Mouse (Mus musculus) CH12.LX (cell line): ENCODE data around the gene Cox4i2. TPM values are rescaled to one million over a fixed set of nuclear protein-coding genes. Genes with fewer than 3 reads are reported as not detected.

Experiments used
- DNase-seq: peaks from one replicate; pipeline ENCODE4 v3.0.0-alpha.2; 2013; ENCODE audit errors: extremely low read depth
- H3K27ac ChIP-seq: 2 replicates; pipeline ENCODE4 v1.5.1; 2012; ENCODE audit warnings: low read depth, mild to moderate bottlenecking, control low read depth, moderate library complexity; ENCODE audit not compliant: insufficient read depth
- H3K27me3 ChIP-seq: replicated peaks from 2 replicates; pipeline ENCODE3; 2012; ENCODE audit warnings: inconsistent platforms
- H3K36me3 ChIP-seq, 2 experiments: replicated peaks in 1 of 2; 2 replicates each; pipeline versions ENCODE3 to v1.6.1; 2012; ENCODE audit warnings: inconsistent platforms in 1 of 2, low read length in 1 of 2, mild to moderate bottlenecking in 1 of 2, mixed read lengths in 1 of 2, moderate library complexity in 1 of 2; ENCODE audit not compliant: control insufficient read depth in 1 of 2, insufficient read depth in 1 of 2
- H3K4me1 ChIP-seq, 2 experiments: 2 replicates each; pipeline ENCODE4 v1.6.1; 2012; ENCODE audit warnings: inconsistent platforms in 1 of 2, moderate library complexity in 1 of 2; ENCODE audit not compliant: insufficient read depth in 2 of 2, control insufficient read depth in 1 of 2
- H3K4me2 ChIP-seq: 2 replicates; pipeline ENCODE4 v1.6.1; 2012; ENCODE audit warnings: low read depth, mild to moderate bottlenecking, control low read depth; ENCODE audit not compliant: poor library complexity, insufficient read depth, severe bottlenecking
- H3K4me3 ChIP-seq, 3 experiments: fragments of 150-350 bp in 1 of 3; sonication (generic) in 1 of 3; replicated peaks in 1 of 3; 2 replicates each; pipeline versions ENCODE3 to v1.5.1; 2011 to 2012; ENCODE audit warnings: low read depth in 2 of 3, low read length in 2 of 3, mild to moderate bottlenecking in 2 of 3, moderate library complexity in 2 of 3, control low read depth in 1 of 3, improper control_type of control experiment in 1 of 3, inconsistent platforms in 1 of 3, mixed read lengths in 1 of 3; ENCODE audit not compliant: poor library complexity in 1 of 3
- H3K79me2 ChIP-seq: replicated peaks from 2 replicates; pipeline ENCODE4 v1.6.1; 2012; ENCODE audit warnings: mild to moderate bottlenecking, moderate library complexity; ENCODE audit not compliant: control insufficient read depth, poor library complexity, insufficient read depth, severe bottlenecking; ENCODE audit errors: extremely low read depth
- H3K9ac ChIP-seq: 2 replicates; pipeline ENCODE4 v1.6.1; 2012; ENCODE audit warnings: low read depth, mild to moderate bottlenecking, control low read depth, moderate library complexity; ENCODE audit not compliant: insufficient read depth
- H3K9me3 ChIP-seq: replicated peaks from 2 replicates; pipeline ENCODE3; 2012; ENCODE audit warnings: low read length, inconsistent platforms, mixed read lengths
- BHLHE40 ChIP-seq: IDR thresholded peaks from 2 replicates; pipeline ENCODE4 v1.6.1; 2011; ENCODE audit warnings: mild to moderate bottlenecking, low read depth, low read length, improper control_type of control experiment
- ELF1 ChIP-seq: IDR thresholded peaks from 2 replicates; pipeline ENCODE4 v1.6.1; 2014; ENCODE audit warnings: low read depth, mild to moderate bottlenecking, inconsistent platforms, low read length, improper control_type of control experiment
- ETS1 ChIP-seq: conservative IDR thresholded peaks from 2 replicates; pipeline ENCODE4 v1.6.1; 2012; ENCODE audit warnings: low read depth, mild to moderate bottlenecking, inconsistent platforms, low read length, improper control_type of control experiment, moderate library complexity
- GABPA ChIP-seq: IDR thresholded peaks from 2 replicates; pipeline ENCODE4 v1.6.1; 2012; ENCODE audit warnings: low read depth, low read length, improper control_type of control experiment, inconsistent platforms; ENCODE audit not compliant: insufficient replicate concordance
- MAFK ChIP-seq: IDR thresholded peaks from 2 replicates; pipeline ENCODE4 v1.6.1; 2011; ENCODE audit warnings: low read length, improper control_type of control experiment; ENCODE audit not compliant: insufficient replicate concordance
- MAX ChIP-seq: IDR thresholded peaks from 2 replicates; pipeline ENCODE4 v1.6.1; 2011; ENCODE audit warnings: low read length, improper control_type of control experiment
- MXI1 ChIP-seq: IDR thresholded peaks from 2 replicates; pipeline ENCODE4 v1.6.1; 2011; ENCODE audit warnings: mild to moderate bottlenecking, low read depth, low read length, improper control_type of control experiment
- MYC ChIP-seq: IDR thresholded peaks from 2 replicates; pipeline ENCODE4 v1.6.1; 2011; ENCODE audit warnings: low read depth, mild to moderate bottlenecking, improper control_type of control experiment, low read length
- NRF1 ChIP-seq: IDR thresholded peaks from 2 replicates; pipeline ENCODE4 v1.6.1; 2014; ENCODE audit warnings: low read depth, mild to moderate bottlenecking, inconsistent platforms, low read length, improper control_type of control experiment, moderate library complexity
- RCOR1 ChIP-seq: conservative IDR thresholded peaks from 2 replicates; pipeline ENCODE4 v1.6.1; 2012; ENCODE audit warnings: low read depth, mild to moderate bottlenecking, inconsistent platforms, low read length, improper control_type of control experiment
- SMC3 ChIP-seq: IDR thresholded peaks from 2 replicates; pipeline ENCODE4 v1.6.1; 2011; ENCODE audit warnings: low read depth, low read length, improper control_type of control experiment
- TCF12 ChIP-seq: IDR thresholded peaks from 2 replicates; pipeline ENCODE4 v1.6.1; 2014; ENCODE audit warnings: low read depth, mild to moderate bottlenecking, inconsistent platforms, low read length, improper control_type of control experiment
- UBTF ChIP-seq: IDR thresholded peaks from 2 replicates; pipeline ENCODE4 v1.6.1; 2012; ENCODE audit warnings: low read depth, mild to moderate bottlenecking, inconsistent platforms, low read length, improper control_type of control experiment, moderate library complexity
- ZC3H11A ChIP-seq: IDR thresholded peaks from 2 replicates; pipeline ENCODE4 v1.6.1; 2012; ENCODE audit warnings: low read depth, mild to moderate bottlenecking, inconsistent platforms, low read length, improper control_type of control experiment
- ZKSCAN1 ChIP-seq: IDR thresholded peaks from 2 replicates; pipeline ENCODE4 v1.6.1; 2012; ENCODE audit warnings: low read depth, inconsistent platforms, low read length, improper control_type of control experiment, borderline replicate concordance
- ZMIZ1 ChIP-seq: IDR thresholded peaks from 2 replicates; pipeline ENCODE4 v1.6.1; 2012; ENCODE audit warnings: low read depth, mild to moderate bottlenecking, inconsistent platforms, low read length, improper control_type of control experiment
- dilution Hi-C: fragments of 300-500 bp; cut with MboI; formaldehyde crosslinking; loops from 2 replicates; pipeline ENCODE4 v1.14.3; 2020; ENCODE audit warnings: low sequenced_read_pairs; ENCODE audit not compliant: extremely low pct_unique_long_range_greater_than_20kb, extremely low pct_ligation_motif_present
- in situ Hi-C: fragments of 300-500 bp; cut with MboI; formaldehyde crosslinking; loops from 3 replicates; pipeline ENCODE4 v1.14.3; 2019; ENCODE audit warnings: low sequenced_read_pairs, low pct_ligation_motif_present, low pct_unique_long_range_greater_than_20kb, mixed read lengths
- polyA plus RNA-seq: library from polyadenylated mRNA; unstranded; fragments of >175 nt; gene quantifications from 2 replicates; pipeline ENCODE4 v1.2.1, GENCODE M21; 2012; ENCODE audit warnings: low read depth; ENCODE audit not compliant: insufficient read length
- total RNA-seq, 2 experiments: library from RNA; depleted of rRNA; stranded (reverse); fragments of 300-350 nt in 1 of 2; fragments of >200 nt in 1 of 2; gene quantifications; 2 replicates each; pipeline ENCODE4 v1.2.3; 2012 to 2014

Gene Cox4i2
- total and polyA plus RNA-seq, 3 experiments: not detected

DNA sequence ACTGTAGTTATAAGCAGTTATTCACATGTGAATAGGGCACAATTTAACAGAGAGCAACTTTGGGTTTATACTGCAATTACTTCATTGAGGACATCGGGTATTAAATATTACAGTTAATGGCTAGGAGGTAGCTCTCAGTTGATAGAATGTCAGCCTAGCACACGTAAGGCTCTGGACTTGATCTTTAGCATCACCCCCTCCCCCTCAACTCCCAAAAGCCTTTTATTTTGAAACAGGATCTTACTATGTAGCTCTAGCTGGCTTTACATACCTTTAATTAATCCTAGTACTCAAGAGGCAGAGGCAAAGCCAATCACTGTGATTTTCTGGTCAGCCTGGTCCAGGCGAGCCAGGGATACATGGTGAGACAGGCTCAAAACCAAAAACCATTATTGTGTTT, 23.1 kb downstream of the Cox4i2 start:
- H3K27me3 ChIP-seq: no peaks in the 10 kb centered on the region
- peaks cover 26 to 36% of the 10 kb centered on the region in 2 experiments for H3K36me3 ChIP-seq
- no peak overlapping the region for H3K4me2 ChIP-seq
- H3K27ac ChIP-seq: no peak overlapping the region
- H3K9ac ChIP-seq: no peak overlapping the region
- dilution Hi-C loops: no loop called here
- 0 out of 2 replicates have a peak, but pooled peaks cover 2% of the 10 kb centered on the region for H3K79me2 ChIP-seq
- TF ChIP-seq NRF1 (no peak), BHLHE40 (no peak), RCOR1 (no peak), ELF1 (no peak), MAFK (no peak), MAX (no peak), GABPA (no peak), TCF12 (no peak), UBTF (no peak), MYC (no peak), MXI1 (no peak), ETS1 (no peak), SMC3 (no peak), ZC3H11A (no peak), ZMIZ1 (no peak)
- no peak for DNase-seq
- in situ Hi-C loops: no loop called here
- peaks cover 35 to 52% of the 10 kb centered on the region in 2 experiments for H3K4me1 ChIP-seq
- H3K4me3 ChIP-seq: no peak overlapping the region
- no peaks in the 10 kb centered on the region for H3K9me3 ChIP-seq

DNA sequence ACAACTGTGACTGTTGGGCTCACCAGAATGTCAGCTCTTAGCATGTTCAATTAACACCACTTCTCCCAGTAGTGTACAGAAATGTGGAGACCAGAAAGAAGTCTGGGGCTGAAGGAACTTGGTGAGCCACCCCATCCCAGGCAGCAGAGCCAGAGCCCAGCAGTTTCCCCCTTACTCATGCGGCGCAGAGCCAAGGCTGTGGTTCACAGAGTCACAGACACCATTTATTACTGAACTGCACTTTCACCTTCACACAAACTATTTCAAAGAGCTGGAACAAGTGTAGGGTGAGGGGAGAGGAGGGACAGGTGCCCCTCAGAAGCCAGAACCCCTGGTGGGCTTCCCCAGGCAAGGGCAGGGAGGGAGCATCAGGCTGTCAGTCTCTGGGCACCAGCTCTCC, 26.5 kb downstream of the Cox4i2 start:
- no peak overlapping the region for H3K9ac ChIP-seq
- TF ChIP-seq TCF12 (no peak), ZKSCAN1 (no peak), GABPA (no peak)
- TF ChIP-seq, all 38 proteins: peak for 0
- H3K9me3 ChIP-seq: peaks cover 4% of the 10 kb centered on the region
- dilution Hi-C loops (no loop called here), in situ Hi-C loops (loop anchor here (5.0 kb wide), 1 partner anchor 37 kb away; no protein-coding TSS in a partner anchor)
- no peaks in the 10 kb centered on the region for H3K27me3 ChIP-seq
- H3K4me2 ChIP-seq: no peak overlapping the region
- peaks cover 31% of the 10 kb centered on the region for H3K79me2 ChIP-seq
- peaks cover 49 to 60% of the 10 kb centered on the region in 2 experiments for H3K4me1 ChIP-seq
- no peak overlapping the region; the same call in 1 of the 2 replicates for H3K27ac ChIP-seq
- DNase-seq: no peak
- H3K4me3 ChIP-seq: no peak overlapping the region
- H3K36me3 ChIP-seq: peaks cover 44 to 66% of the 10 kb centered on the region in 2 experiments
